Mouse (Mus musculus): ENCODE data around the gene Asrgl1.

GRCm38 (mm10) chr19:9071456-9072156 lies 63.8 kb downstream of the Asrgl1 start:
- TF ChIP-seq POLR2A (IDR thresholded peaks at IDR 0.05; ENCODE audit: extremely low read depth, insufficient read depth, low read length) (no peak), CTCF (IDR thresholded peaks at IDR 0.05; ENCODE audit: low read depth, low read length) (no peak)

Data from liver, adult 2 months (tissue).